Mouse (Mus musculus): ENCODE data around the gene Cyth3.

Cyth3 gene

DNA sequence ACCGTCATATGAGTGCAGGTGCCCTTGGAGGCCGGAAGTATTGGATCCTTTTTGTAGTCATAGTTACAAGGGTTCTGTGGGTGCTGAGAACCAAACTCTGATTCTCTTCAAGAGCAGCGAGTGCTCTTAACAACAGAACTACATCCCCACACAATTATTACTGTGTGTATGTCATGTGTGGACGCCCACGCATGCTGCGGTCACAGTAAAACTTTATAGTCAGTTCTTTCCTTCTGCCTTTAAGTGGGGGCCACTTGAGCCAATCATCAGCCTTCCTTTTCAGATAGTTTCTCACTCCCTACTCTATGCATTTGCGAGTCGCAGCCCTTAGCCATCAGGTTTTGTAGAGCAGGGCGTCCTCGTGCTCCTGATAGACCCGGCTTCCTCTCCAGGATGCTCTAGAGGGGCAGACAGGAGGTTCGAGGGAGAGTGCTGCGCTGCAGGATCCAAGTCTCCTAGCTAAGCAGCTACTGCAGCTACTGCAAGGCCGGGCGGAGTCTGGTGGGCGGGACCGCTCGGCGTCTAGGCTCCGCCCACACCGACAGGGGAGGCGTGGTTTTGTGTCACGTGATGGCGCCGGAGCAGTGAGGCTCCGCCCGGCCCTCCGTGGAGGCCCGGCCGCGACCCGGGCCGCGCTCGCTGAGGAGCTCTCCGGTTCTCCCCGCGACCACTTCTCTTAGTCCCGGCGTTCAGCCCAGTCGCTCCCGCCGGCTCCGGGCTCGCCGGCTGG lies at the start of gene Cyth3:
Gene Cyth3, plus strand, starts transcription at position 555 of the 730 bp plus-strand sequence.
- peak; percentile 93 to 97 for DNase-seq (ENCODE audit: low spot score in 2 of 2)

DNA sequence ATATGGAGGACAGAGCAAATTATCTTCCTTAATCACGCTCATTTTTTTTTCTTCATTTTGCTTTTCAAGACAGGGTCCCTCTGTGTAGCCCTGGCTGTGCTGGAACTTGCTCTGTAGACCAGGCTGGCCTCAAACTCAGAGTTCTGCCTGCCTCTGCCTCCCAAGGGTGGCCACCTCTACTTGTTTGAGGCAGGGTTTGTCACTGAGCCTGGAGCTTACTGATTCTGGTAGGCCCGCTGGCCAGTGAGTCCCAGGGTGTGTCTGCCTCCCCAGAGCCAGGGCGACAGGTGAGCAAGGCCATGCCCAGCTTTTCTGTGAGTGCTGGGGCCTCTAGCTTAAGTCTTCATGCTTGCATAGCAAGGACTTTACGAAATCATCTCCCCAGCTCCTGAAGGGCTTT lies 49.2 kb upstream of the Cyth3 start:
- no peak for DNase-seq (ENCODE audit: low spot score in 2 of 2)

DNA sequence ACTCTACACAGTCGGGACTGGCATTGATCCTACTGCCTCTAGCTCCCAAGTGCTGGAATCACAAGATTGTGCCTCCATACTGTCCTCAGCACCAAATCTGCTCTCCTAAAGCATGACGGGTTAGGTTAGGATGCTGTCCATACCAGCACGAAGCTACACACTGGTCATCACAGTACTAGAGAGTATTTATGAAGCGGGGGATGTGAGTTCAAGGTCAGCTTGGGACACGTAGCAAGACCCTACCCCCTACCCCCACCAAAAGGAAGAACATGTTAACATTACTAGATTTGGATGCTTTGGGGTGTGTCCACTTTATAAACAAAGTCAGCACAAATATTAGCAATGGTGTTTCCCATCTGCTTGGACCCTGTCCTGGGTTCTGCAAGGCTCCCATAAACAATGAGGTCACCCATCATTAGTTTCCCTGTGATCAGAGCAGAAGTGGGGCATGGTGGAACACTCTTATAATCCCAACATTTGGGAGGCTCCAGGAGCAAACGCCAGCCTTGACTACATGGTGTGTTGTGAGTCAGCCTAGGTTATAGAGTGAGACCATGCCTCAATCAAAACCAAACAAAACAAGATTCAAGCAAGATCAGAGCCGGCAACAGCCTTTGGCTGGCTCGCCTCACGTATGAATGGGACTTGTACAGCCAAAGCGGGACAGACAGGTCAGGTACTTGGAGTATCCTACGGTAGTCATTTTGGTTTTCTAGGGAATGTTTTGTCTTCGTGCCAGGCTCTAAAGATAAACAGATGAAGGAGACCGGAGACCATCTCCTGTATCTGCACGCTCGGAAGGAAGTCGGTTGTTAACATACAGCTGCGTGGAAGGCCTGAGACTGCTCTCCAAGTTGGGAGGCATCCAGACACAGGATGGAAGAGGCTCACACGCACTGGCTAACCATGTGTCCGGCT lies 47.7 kb upstream of the Cyth3 start:
- DNase-seq (ENCODE audit: low spot score in 2 of 2), result peak in 1 of 2 experiments; percentile 53

DNA sequence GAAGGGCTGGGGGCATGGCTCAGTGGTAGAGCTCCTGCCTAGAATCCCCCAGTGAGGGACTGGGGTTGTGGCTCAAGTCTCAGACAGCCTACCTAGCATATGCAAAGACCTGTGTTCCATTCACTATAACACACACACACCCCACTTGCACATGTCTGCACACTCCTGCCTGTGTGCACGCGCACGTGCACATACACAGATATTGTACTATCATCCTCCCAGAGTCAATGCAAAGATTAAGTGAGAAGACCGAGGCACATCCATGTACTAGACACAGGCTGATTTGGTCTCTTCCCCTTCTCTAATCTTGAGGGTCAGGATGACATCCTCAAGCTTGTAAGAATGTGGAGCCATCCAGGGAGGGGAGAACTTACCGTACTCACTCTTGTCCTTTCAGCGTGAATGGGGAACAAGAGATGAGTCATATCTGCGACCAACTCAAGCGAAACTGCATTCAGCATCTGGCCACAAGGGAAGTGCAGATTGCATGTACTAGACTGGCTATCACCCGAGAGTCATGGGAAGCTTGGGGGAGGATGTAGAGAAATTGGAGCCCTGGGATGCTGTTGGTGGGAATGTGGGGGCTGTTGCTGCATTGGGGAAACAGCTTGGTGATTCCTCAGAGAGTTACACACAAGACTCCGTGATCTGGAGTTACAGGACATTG lies 42.6 kb upstream of the Cyth3 start:
- no peak for DNase-seq (ENCODE audit: low spot score in 2 of 2)

DNA sequence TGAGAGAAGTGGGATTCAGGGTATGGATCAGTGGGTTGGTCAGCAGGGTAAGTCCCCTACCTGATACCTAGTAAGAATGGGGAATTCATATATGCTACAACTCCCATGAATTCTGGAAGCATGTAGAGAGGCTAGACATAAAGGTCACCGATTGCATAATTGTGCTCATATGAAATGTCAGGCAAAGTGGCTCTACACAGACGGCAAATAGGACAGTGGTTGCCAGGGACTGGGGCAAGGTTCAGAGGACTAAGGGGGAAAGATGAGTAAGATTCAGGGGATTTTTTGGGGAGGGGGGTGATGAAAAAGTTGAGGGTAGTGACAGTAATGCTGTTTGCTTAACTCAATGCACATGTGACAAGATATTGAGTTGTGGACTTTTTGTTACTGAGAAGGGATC lies 41.3 kb upstream of the Cyth3 start:
- DNase-seq (ENCODE audit: low spot score in 2 of 2), result no peak

DNA sequence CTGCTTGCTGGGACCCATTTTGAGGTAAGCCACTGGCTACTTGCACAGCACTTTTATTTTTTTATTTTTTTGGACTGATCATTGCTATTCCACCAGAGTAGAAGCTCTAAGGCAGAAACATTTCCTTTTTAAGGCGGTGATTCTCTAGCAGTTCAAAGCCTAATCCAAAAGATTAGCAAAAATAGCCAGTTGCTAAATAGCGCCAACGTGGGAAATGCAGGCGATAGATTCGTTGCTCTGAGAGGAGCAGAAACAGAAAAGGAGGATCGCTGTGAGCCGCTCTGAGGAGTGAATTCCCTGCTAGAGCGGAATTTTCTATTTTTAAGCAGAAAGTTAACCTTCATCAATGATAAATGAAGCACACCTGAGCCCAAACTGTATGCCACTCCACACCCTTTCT lies 40.4 kb upstream of the Cyth3 start:
- DNase-seq (ENCODE audit: low spot score in 2 of 2), result no peak

DNA sequence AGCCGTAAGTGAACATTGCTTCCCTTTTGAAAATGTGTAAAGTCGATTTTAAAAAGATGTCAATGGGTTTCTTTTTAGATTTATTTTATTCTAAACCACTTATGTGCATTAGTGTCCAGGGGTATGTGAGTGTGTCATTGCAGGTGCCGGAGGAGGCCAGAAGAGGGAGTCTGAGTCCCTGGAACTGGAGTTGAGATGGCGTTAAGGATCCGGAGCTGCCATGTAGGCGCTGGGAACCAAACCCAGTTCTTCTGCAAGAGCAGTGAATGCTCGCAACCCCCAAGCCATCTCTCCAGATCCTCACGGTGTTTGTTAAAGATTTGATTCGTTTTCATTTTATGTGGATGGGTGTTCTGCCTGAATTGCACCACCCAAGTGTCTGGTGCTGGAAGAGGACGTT lies 39.2 kb upstream of the Cyth3 start:
- DNase-seq (ENCODE audit: low spot score in 2 of 2), result no peak

DNA sequence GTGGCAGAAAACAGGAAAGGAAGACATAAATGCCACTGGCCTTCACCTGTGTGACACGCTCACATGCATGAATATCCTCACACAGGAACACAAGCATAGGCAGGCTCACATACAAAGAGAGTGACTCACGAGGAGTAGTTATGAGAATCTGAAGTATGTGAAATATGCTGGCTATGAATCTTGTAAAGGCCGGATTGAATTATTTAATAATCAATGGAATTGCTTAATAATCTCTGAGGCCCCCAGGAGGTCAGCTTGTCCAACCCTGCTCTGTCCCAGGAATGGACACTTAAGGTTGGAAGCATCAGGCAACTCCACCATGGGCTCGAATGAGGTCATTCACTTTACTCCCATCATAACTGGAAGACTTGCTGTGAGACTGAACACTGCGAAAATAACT lies 37.3 kb upstream of the Cyth3 start:
- DNase-seq (ENCODE audit: low spot score in 2 of 2), result no peak

DNA sequence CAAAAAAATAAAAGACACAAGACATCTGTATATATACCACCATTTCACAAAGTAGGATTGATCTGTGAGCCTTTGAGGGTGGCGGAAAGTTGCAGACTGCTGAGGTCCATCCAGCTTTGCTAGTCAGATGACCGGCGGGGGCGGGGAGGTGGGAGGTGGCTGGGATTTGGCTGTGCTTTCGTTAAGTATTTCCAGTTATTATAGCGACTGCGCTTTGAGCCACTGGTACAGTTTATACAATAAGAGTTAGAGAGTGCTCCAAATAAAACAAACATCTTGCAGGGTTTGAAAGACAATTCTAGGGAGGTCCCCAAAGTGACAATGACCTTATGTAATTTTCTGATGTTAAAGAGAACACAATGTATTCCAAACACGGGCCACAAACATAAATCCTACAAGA lies 35.9 kb upstream of the Cyth3 start:
- no peak for DNase-seq (ENCODE audit: low spot score in 2 of 2)

DNA sequence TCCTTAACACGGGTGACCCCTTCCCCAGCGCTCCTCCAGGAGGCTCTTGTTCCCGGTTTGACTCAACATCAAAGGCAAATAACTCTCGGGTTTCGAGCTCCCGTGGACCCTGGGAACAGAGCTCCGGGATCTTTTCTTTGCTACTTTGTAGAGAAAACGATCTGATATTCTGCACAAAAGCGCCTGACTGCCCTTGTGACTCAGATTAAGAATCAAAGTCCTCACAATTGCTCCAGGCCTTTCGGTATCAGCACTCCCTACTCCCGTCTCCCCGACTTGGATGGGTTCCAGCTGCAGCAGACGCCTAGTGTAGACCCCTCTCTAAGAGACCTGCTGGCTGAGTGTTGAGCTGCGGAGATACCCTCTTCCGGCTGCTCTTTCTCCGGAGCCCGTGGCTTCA lies 33.1 kb upstream of the Cyth3 start:
- DNase-seq (ENCODE audit: low spot score in 2 of 2), result no peak

DNA sequence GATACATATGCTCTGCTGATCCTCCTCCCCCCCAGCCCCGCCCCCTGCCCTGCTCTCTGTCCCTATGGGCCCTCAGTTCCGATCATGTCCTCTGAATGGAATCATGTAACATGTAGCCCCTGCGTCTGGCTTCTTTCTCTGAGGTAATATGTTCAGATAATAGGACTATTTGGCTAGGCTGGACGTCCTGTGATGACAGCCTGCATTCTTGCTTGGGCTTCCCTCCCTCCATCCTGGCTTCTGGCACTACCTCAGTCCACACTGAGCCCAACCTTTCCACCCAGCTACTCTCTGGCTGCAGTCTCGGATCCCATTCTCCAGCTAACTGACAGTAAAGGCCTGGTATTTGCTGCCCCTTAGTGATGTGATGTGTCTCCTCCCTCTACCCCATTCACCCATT lies 29.3 kb upstream of the Cyth3 start:
- no peak for DNase-seq (ENCODE audit: low spot score in 2 of 2)

DNA sequence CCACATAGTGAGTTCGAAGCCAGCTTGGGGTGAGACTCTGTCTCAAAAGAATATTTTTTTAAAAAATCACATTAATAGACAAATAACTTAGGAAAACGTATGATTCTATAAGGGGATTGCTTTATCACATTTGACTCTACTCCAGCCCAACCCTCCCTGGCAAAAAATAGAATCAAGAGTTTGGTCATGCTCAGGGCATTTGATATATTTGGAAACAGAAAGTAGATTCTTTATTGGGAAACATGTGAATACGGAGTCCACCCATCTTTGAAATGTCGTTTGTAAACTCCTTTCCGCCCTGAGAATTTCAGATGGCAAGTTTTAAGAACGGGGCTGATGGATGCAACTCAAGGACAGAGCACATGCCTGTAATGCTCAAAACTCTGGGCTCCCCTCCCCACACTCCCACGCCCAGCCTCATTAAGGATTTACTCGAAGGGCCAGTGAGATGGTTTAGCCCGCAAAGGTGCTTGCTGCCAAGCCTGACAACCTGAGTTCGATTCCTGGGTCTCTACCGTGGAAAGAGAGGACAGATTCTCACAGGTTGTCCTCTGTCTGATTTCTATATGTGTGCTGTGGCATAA lies 28.6 kb upstream of the Cyth3 start:
- no peak for DNase-seq (ENCODE audit: low spot score in 2 of 2)

DNA sequence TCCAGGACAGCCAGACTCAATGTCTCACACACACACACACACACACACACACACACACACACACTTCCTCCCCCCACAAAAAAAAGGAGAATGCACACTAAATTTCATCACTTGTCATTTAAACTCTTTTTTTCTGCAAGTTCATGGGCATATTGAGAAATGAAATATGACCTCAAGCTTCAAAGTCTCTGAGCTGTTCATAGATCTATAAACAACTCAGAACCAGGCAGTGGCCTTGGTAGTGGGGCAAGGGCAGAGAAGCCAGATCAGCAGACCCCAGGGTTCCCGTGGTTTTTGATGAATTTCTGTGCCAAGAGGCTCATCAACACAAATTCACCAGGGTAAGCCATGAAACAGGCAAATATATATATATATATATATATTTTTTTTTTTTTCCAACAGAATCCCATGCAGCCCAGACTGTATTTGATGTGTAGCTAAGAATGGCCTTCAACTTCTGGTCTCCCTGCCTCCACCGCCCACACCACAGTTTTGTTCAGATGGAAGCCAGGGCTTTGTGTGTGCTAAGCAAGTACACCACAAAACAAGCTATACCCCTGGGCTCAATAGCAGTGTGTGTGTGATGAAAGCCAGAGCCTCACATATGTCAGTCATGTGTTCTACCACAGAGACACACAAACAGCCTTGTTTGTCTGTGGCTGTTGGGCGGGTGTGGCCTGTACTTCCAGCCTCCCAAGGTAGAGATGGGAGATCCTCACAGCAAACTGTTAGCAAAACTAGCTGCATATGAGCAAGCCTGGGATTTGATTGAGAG lies 27.8 kb upstream of the Cyth3 start:
- DNase-seq (ENCODE audit: low spot score in 2 of 2), result no peak

DNA sequence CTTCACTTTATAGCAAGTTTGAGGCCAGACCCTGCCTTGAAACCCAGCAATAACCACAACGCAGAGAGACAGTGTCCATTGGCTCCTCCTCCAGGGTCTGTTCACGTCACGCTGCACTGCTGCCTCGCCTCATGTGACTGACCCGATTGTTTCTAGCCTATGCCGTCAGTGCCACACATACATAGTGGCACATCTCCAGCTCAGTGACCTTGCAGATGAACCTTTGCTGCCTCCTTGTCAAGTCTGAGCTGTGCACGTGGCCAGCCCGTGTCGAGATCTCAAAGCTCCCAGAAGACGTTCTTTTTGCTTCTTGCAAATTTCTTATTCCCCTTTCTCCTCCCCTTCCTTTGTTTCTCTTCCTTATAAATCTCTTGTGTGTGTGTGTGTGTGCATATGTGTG lies 20.2 kb upstream of the Cyth3 start:
- DNase-seq (ENCODE audit: low spot score in 2 of 2), result no peak

DNA sequence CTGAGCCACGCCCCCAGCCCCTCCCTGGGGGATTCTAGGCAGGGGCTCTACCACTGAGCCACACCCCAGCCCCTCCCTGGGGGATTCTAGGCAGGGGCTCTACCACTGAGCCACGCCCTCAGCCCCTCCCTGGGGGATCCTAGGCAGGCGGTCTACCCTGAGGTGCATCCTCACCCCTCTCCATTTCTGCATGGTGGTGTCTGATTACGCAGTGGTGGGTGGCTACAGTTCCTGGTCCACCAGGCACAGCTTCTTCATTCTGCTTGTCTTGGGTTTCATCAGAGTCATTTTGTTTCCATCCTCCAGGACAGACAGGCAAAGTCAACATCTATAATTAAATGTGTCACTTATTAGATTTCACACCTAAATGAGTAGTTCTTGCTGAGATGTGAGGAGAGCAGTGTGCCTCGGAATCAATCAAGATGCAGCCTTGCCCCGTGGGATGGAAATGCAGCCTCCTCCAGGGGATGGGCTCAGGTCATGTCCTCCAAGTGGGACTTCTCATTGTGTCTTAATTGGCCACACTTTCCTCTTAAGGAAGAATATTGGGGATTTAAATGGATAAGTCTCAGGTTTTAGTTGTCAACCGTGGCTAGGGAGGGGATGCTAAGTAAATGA lies 18.0 kb upstream of the Cyth3 start:
- DNase-seq (ENCODE audit: low spot score in 2 of 2), result no peak

DNA sequence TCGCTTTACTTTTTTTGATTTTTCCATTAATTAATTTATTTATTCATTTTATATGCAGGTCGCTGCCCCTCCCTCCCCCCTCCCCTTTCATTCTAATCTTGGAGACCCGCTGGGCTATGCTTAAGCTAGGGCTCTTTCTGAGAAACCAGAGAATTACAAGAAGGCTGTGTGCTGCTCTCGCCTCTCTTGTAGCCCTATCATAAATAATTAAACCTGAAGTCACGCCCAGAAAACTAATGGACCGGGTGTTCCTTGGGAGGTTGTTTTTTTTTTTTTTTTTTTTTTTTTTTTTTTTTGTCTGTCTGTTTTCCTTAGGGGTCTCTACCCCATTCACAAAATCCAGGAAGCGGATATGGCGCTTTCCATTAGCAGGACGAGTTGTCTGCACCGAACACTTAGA lies 15.5 kb upstream of the Cyth3 start:
- no peak for DNase-seq (ENCODE audit: low spot score in 2 of 2)

DNA sequence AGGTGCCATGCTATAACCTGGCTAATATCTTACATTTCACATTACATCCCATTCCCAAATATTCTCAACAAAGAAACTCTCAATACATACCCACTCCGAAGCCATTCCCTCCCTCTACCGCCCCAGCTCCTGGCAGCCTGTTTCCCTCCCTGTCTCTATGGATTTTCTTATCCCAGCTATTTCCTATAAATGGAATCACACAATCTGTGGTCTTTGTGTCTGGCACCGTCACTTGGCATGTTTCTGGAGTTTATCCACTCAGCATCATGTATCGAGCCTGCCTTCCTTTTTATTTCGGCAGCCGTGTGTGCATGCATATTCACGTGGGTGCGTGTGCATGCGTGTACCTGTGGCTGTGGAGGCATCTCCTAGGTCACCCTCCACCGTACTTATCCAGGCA lies 14.1 kb upstream of the Cyth3 start:
- no peak for DNase-seq (ENCODE audit: low spot score in 2 of 2)

DNA sequence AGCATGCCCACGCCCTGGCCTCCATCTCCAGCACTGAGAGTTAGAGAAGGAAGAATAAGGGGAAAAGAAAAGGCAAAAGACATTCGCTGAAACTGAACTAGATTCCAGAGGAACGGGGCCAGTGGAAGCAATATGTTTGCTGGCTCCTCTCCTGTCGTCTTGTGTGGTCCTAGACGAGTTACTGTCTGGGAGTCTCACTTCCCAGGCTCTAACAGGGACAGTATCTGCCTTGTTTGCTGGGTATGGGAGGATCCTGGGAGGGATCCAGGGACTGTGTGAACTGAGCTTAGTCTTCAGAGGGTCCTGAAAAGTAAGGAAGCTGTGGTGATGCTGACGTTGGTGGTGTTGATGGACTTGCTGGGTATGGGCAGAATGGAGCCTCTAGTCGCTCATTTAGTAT lies 10.3 kb upstream of the Cyth3 start:
- no peak for DNase-seq (ENCODE audit: low spot score in 2 of 2)

DNA sequence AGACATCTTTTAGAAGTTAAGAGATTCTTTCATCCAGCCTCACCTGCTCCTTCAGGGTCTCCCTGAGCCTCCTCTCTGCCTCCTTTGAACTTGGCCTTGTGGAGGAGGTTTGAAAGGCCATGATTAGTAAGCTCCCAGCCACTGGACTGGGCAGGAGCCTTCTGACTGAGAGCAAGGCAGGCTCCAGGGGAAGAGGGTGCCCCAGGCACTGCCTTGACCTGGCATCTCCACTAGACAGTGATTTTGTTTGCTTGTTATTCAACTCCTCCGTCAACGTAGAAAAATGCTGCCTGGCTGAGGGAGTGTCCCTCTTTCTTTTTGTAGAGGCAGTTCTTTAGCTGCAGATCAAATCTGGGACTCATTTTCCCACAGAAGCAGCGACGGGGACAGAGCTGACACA lies 9.0 kb upstream of the Cyth3 start:
- no peak for DNase-seq (ENCODE audit: low spot score in 2 of 2)

DNA sequence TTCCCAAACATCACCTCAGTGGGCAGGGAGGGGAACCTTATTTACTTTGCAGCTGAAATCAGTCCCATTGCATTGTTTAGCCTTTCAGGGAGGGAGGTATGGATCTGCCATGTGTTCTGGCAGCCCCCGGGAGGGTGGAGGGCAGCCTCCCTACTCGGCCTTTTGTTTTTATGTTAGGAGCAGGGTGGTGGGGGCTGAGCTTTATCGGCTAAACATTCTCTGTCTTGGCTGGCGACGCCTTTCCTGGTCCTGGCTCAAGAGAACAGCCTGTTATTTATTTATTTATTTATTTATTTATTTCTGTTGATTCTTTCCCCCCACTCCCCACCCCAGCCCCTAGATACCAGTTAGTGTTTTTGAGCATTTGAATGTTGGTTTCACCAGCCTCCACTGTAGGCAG lies 7.7 kb upstream of the Cyth3 start:
- DNase-seq (ENCODE audit: low spot score in 2 of 2), result no peak

DNA sequence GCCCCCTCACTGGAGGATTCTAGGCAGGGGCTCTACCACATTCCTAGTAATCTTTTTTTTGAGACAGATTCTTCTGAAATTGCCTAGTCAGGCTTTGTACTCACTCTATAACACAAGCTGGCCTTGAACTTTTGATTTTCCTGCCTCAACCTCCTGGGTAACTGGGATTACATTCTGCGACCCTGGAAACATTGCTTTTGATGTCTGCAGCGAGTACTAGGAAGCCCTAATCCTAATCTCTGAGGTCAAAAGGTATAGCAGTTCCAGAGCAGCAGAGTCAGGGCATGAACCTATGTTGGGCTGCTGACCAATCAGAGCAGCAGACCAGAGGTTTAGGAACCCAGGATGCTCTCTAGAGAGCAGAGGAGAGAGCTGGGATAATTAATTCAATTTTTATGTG lies 6.9 kb upstream of the Cyth3 start:
- DNase-seq (ENCODE audit: low spot score in 2 of 2), result no peak
